Mouse (Mus musculus): ENCODE data around the gene Cnbd2. TPM values are rescaled to one million over a fixed set of nuclear protein-coding genes. Genes with fewer than 3 reads are reported as not detected.

Cnbd2 gene
- 4.8 and 5.1 TPM in 2 replicates for polyA plus RNA-seq (2012; rRNA removed)

GRCm38 (mm10) chr2:156312297-156312897 lies at the start of gene Cnbd2, which contains the start of gene Scand1:
Gene Cnbd2 (plus strand): TSS chr2:156312299.
Gene Scand1 (minus strand): TSS chr2:156312704.

GRCm38 (mm10) chr2:156420694-156421380 lies 108.7 kb downstream of the Cnbd2 start, which contains the start of gene Epb41l1:
Gene Epb41l1 (plus strand): TSS chr2:156420909.

Other genes with a start within 250 kb of the Cnbd2 start
- gene Spag4, start 247.1 kb upstream of the Cnbd2 start, polyA plus RNA-seq (2012; rRNA removed) = 8.9 and 9.7 TPM in 2 replicates
- gene Cpne1, start 200.3 kb upstream of the Cnbd2 start, polyA plus RNA-seq (2012; rRNA removed) = 58.3 and 63.6 TPM in 2 replicates
- 15.9 and 19.6 TPM in 2 replicates for gene Rbm12, start 200.3 kb upstream of the Cnbd2 start, polyA plus RNA-seq (2012; rRNA removed)
- gene Gm28036, start 185.2 kb upstream of the Cnbd2 start, polyA plus RNA-seq (2012; rRNA removed) = 4.6 and 7.3 TPM in 2 replicates
- 398 and 404 TPM in 2 replicates for gene Romo1, start 168.3 kb upstream of the Cnbd2 start, polyA plus RNA-seq (2012; rRNA removed)
- 42.8 and 44.2 TPM in 2 replicates for gene Nfs1, start 168.1 kb upstream of the Cnbd2 start, polyA plus RNA-seq (2012; rRNA removed)
- gene Rbm39, start 132.1 kb upstream of the Cnbd2 start, polyA plus RNA-seq (2012; rRNA removed) = 153 TPM in 2 replicates
- 32.9 and 34.0 TPM in 2 replicates for gene Phf20, start 115.8 kb upstream of the Cnbd2 start, polyA plus RNA-seq (2012; rRNA removed)
- gene Scand1, start 405 bp downstream of the Cnbd2 start, polyA plus RNA-seq (2012; rRNA removed) = 106 and 121 TPM in 2 replicates
- gene Epb41l1, start 108.6 kb downstream of the Cnbd2 start, polyA plus RNA-seq (2012; rRNA removed) = 97.3 and 116 TPM in 2 replicates
- 31.8 and 31.9 TPM in 2 replicates for gene Aar2, start 235.3 kb downstream of the Cnbd2 start, polyA plus RNA-seq (2012; rRNA removed)